Mouse (Mus musculus) testis, postnatal 10 days (tissue): ENCODE data around the gene Elmod2.
A peak's percentile ranks its signal among the peaks of the same experiment; 100 is the strongest.
"Not testable (repeated sequence)": the region's sequence is repeated elsewhere in the genome, so short reads cannot be mapped to it uniquely, and the experiment has no call there.

Experiments used
- DNase-seq: peaks from one replicate; pipeline ENCODE4 v3.0.0; 2021; ENCODE audit warnings: low spot score

The Elmod2 gene

DNA sequence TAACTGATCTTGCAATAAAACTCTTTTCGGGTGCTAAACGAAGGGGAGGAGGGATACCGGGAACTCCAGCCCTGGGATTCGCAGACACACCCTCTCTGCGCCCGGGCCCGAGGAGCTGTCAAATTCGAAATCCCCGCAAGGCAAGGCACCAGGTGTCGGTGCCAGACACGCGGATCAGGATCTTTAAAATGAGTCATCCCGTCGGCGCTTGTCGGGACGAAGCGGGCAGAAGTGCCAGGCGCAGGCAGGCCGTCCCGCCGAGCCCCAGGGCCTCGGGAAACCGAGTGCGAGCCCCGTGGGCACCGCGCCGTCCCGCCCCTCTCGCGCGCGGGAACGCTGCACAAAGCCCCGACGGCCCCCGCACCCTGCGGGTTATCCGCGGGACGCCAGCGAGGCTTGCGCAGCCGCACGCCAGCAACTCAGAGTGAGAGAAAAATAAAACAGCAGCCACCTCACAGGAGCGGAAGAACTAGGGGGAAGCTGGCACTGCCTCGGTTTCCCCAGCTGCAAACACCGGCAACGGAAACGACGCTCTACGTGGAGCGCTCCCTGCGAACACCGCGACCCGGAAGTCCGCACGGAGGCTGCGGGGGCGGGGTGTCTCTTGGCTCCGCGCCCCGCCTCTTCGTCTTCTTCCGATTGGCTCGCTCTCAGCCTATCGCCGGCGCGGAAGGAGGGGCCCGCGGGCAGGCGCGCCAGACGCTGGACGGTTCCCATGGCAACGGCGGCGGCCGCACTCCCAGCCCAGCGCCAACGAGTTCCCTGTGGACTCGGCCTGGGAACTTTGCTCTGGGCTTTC, at the start of gene Elmod2:
Gene Elmod2 (minus strand): TSS at position 588 of the 799 bp plus-strand sequence.
- peak; percentile 99 for DNase-seq

DNA sequence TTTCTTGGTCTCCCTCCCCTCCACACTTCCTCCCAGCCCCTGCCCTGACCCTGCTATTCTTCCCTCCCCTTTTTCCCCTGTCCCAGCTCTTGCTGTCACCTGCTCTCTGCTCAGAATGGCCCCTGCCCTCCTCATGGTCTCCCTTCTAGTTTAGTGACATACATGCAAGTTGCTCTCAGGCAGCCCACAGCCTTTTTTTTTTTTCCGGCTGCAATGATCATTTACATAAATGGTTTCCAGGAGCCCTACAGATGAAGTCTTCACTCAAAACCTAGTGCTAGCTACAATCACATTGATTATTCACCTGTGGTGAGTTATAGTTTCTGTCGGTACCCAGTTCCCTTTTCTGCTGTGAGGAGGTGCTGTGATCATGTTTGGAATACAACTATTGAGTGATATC, 48.7 kb upstream of the Elmod2 start:
- DNase-seq, result no peak

DNA sequence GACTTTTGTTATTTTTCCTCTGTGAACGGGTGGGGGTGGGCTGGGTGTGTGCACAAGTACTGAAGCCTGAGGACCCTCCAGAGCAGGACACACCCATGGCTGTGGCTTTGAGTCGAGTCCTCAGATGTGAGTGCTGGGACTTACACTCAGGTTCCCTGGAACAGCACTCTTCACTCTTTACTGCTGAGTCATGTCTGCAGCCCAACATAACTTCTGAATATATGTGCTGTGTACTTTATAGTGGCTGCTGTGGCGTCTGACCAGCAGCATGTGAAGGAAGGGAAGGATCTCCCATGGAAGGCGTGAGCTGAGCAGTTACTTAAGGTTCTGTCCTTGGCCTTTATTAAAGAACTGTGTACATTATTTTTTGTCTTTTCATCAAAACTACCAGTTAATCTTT, 47.9 kb upstream of the Elmod2 start:
- no peak for DNase-seq

DNA sequence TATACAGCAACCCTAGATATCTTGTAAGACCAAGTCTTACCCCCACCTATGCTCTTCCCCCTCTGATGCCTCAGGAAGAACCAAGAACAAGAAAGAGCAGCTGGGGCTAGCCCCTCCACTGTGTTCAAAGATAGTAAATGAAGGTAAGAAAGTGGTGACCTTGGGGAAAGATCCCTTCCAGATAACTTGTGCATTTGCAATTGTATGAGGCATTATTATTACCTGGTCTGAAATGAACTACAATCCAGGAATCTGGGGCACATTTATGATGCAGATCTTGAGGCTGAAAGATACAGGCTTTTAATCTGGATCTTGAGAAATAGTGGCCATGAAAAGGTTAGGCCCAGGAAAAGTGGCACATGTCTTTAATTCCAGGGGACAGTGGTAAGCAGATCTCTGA, 44.9 kb upstream of the Elmod2 start:
- DNase-seq, result no peak

DNA sequence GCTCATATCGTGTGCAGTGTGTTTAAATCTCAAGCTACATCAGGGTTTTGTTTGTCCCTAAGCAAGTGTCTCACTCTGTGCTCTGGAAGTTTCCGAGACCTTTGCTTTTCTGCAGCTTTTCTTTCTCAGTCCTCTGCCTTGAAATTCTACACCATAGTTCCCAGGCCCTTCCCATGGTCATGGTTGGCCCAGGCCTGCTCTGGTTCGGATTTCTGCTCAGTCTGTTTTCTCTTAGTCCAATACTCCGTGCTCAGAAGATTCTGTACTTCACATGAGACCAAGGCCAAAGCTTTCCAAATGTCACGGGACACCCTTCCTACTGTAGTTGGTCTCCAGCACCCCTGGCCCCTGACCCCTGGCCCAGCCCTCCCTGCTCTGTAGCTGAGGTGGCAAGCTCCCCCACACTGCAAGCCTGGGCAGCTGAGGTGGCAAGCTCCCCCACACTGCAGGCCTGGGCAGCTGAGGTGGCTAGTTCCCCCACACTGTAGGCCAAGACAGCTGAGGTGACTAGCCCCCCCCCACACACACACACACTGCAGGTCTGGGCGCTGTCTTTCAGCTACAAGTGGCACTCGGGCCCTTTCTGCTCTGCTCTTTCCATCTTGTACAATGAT, 31.0 kb upstream of the Elmod2 start:
- peak; percentile 48 for DNase-seq

DNA sequence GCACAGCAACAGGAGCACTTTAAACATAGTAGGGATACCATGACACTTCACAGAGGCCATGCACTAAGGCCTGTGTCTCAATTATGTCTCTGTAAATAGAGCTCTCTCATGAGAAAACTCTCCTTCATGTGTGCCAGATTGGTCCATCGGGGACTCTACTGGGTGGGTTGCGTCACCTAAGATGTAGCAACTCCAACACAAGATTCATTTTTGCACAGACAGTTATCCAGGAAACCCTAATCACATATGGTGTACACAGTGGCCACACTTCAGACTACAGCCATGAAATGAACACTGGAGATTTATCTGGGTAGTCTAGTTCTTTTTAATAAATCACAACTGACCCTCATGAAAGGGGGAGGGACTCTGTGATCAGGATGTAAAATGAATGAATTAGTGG, 19.0 kb upstream of the Elmod2 start:
- no peak for DNase-seq

DNA sequence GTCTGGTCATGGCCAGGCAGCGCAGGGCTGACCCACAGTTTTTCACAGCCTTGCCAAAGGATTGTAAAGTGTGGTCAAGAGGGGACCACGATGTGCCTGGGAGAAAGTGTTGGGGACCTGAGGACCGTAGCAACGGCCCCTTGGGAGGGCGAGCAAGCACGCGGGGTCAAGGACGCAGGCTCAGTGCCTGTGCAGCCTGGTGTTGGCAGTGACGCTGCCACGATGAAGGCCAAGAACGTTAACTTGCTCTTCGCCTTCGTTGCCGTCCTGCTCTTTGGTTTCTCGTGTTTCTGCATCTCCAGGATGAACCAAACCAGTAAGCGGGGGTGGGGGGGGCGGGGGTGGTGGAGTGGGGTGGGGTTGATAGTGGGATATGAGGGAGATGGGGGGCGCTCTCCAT, 16.0 kb upstream of the Elmod2 start, which contains the start of gene Mgat4d:
Gene Mgat4d (plus strand): TSS at position 209 of the 400 bp plus-strand sequence.
- DNase-seq, result no peak

DNA sequence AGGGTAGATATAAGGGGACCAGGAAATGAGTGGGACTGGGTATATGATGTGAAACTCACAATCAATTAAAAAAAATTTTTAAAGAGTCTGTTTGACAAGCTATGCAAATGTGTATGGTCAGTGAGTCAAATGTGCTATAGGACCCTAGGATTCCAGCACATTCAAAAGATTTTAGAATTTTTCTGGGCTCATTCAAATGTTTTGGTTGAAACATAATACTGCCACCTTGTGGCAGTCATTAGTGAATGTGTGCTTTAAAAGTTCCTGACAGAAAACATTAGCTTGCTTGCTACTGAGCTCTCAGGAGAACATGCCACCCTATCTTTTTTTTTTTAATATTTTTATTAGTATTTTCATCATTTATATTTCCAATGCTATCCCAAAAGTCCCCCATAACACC, 10.4 kb upstream of the Elmod2 start:
- no peak for DNase-seq

DNA sequence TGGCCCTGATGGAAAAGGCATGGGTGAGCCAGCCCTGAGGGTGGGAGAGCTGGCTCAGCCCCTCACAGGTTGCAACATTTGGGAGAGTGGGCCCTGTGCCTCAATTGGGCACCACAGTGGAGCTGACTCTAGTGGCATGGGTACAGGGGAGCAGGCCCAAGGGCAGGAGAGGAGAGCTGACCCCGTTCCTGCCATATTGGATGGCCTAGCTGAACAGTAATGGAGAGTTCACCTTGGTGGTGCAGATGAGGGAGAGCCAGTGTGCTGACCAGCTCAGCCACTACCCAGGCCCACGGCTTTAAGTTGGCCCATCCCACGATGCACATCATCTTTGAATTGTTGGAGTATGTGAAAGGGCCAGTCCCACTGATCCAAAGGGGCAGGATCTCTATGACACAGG, 9.8 kb upstream of the Elmod2 start:
- no peak for DNase-seq

DNA sequence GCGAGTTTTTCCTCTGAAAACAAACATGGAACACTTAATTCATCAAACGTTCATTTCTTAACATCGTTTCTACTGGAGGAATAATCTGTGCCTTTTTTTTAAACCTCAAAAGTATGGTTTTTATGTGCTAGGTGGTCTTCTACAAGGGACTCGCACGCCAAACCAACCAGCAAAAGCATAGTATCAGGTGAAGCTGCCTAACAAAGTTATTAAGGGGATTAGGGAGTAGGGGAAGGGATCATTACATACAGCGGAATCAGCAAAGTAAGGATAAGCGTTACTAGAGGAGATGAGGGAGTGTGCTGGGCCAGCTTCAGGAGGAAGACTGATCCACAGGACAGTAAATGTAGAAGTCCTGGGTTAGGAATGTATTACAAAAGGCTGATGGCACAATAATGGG, 578 bp upstream of the Elmod2 start:
- DNase-seq, result no peak

DNA sequence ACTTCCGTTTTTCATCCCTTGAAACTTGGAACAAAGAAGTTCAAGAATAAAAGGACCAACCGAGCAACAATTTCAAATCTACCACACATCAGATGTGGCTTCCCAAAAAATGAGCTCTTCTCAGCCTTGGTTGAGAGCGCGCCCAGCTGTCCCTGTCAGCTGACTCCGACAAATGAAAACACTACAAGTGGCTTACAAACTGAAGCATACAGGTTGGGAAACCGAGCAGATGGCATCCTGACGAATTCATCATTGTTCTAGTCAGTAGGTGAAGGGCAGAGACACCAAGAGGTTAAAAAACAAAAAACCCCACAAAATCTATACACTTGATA, 753 bp downstream of the Elmod2 start:
- no peak for DNase-seq

DNA sequence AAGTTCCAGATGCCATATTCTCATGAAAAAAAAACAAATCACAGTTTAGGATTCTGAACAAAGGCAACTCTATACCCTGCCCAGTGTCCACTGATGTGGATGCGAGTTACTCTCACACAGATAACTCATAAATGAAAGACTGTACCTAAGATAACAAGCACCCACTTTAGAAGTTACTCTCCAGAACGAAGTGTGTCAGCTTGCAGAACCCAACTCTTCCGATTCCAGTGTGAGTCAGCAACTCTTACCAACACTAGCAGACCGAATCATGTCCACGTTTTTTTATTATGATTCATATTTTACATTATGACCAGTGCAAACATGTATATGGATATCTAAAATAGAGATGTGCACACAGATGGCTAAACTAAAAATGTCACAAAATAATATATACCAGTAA, 4.4 kb downstream of the Elmod2 start:
- no peak for DNase-seq

DNA sequence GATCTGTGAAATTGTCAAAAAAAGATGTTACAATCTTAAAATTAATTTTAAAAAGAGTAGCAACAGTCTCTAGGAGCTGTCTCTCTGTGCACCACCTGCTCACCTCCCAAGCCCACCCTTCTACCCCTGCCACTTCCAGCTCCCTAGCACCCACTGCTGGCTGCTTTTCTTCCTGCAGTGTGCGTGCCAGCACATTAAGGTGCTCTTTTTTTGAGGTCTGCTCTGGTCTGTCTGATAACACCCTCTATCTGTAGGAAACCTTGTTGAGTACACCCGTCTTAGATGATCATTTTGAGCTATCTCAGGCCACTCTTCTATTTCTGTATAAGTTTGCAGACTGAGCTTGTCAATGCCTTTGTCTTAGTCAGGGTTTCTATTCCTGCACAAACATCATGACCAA, 9.2 kb downstream of the Elmod2 start:
- DNase-seq, result peak; percentile 50

DNA sequence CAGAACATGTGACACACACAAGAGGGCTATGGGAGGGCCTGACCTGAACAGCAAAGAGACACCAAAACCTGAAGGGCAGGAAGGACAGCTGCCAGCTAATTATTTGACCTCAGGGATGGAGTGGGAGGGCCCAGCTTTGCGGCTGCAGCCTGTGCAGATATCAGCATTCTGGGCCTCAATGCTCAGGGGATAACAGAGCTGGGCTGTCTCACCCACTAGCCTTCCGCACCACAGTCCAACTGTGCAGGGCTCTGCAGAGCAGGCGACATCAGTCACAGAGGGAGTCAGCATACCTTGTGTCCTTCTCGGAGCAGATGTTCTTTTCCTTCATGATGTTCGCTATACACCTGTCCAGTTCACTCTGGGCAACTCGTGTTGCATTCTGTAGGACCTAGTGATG, 9.9 kb downstream of the Elmod2 start:
- no peak for DNase-seq

DNA sequence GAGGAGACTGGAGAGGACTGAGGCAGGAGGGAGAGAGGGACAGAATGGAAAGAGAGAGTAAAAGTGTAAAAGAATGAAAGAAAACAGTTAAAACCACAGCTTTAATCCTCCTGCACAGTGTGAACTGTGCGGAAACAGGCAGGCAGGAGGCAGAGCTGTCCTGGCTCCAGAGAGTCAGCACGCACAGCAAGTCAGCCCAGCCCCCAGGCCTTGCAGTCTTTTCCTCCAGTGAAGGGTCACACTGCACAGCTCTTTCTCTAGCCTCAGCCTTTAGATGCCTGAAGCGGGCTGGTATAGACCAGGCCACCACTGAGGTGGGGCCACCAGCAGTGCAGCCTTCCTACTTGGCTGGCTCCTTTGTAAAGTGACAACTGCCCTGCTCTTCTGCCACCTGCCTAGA, 11.7 kb downstream of the Elmod2 start:
- no peak for DNase-seq

DNA sequence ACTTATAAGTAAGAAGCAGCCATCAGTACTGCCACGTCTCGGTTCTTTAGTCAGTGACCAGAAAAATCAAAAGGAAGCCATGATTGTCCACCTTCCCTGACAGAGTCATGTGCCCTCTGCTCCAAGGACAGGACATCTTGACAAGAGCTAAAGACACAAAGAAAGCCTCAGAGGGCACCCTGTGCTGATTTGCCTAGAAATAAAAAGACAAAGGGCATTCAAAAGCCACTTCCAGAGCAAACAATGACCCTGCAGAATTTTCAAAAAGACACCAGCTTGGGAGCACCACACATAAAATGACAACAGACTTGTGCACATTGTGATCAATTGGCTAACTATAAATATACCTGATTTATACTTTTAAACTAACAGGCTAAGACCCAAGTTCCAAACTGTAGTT, 16.6 kb downstream of the Elmod2 start:
- no peak for DNase-seq

DNA sequence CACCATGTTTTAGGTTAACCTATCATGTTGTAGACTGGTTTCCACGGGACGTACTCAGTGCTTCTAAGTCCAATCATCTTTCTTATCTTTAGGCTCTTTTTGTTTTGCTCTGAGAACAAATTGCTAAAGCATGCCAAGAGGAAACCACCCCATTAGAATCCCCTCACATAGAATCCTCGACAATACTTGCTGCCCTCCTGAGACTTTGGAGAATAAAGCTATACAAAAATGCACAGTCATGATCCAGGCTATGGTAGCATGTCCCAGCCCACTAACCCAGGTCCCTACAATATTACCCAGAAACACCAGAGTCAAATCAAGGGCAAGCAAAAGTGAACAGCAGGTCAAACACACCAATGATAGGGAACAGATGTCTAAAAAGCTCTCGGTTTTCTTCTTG, 17.2 kb downstream of the Elmod2 start:
- DNase-seq, result not testable (repeated sequence)

DNA sequence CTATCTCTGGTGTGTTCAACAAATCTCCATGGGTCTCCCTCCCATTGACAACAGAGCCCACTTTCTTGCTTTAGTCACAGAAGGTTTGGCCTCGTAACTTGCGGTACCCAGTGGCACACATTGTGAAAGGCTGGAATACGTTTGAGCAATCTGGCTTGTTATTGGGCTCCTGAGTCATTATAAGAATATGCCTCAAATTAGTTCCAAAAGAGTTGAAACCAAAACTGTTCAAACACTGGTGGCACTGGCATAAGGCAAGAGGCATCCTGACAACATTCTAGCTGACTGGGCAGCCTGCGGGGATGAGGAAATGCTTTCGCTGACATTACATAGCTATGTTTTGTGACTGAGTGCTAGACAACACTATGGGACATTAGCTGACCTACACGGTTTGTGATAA, 22.4 kb downstream of the Elmod2 start:
- no peak for DNase-seq

DNA sequence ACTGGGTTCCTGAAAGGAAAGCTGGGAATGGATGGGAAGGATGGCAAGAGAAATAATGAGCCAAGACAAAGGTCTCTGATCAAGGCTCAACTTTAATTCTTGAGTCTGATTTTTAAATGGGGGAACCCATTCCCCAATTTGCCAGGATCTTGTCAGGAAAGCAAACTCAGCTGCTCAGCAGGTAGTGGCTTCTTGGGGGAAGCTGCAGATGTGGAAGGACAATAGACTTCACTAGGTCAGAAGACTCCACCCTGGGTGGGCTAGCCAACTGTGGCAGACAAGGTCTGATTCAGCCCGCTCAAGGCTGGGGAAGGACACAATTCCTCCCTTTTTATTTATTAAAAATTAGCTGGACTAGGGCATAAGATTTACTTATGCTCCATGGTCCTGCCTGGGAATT, 27.3 kb downstream of the Elmod2 start:
- no peak for DNase-seq

DNA sequence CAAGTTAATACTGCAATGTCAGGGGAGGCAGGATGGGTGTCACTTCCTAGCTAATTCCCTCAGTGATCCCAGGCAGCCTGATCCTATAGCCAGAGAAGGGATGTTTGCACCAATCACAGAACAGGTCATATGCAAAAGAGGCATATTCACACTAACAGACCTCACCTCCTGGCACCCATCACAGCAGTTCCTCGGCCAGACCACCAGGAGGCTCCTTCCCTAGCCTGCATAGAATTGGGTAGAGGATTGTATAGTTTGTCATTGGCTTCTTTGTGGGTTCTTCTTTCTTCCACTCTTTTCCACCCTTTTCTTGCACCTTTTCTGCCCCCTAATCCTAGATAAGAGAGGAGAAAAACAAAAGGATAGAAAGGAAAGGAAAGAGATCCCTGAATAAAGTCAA, 32.2 kb downstream of the Elmod2 start:
- DNase-seq, result no peak

DNA sequence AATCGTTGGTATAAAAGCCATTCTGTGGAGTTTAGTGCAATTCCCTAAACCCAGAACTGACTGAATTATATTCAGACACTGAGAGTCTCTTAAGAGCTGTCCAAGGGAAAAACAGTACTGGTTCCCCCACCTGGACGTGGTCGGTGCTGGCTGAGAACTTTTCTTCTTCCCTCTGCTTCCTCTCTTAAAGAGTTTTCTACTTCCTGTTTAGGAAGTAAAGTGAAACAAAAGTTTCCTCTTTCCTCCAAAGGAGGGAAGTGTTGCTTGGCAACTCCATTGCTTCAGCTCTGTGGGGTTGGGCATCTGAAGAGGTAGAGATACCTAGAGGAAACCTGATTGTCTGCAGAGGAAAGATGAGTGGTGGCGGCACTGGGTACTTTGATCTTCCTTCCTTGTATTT, 34.9 kb downstream of the Elmod2 start:
- DNase-seq, result no peak

DNA sequence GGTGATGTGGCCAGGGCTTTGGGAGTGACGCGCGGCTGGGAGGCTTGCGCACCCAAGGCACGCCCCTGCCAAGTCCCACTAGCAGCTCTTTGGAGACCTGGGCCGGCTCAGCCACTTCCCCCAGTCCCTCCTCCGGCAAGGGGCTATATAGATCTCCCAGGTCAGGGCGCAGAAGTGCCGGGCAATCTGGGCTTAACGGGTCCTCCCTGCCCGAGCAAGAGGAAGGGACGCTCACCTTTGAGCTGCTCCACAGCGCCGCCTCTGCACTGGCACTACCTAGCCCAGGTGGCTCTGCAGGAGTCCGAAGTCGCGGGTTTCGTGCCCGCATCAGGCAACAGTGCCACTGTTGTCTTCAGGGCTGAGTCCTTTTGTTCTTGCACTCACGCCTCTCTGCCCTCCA, 42.1 kb downstream of the Elmod2 start, which contains the start of gene Ucp1:
Gene Ucp1 (plus strand): TSS at position 177 of the 400 bp plus-strand sequence.
- peak; percentile 42 for DNase-seq

DNA sequence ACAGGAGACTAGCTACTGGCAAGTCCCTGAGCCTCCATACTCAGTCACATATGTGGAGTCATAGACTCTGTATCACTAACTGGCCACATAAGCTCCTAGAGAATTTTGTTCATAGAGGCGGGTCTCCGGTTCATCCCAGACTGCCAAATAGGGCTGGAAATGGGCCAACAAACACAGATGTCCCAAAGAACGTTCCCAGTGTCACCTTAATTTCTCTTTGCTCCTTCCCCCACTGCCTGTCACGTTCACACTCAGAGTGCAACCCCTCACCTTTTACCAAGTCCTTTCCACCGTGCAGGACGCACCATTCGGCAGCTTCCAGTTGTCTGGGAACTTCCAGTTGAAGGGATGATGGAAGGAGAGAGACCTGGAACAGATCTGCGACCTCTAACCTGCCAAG, 46.9 kb downstream of the Elmod2 start:
- DNase-seq, result no peak

DNA sequence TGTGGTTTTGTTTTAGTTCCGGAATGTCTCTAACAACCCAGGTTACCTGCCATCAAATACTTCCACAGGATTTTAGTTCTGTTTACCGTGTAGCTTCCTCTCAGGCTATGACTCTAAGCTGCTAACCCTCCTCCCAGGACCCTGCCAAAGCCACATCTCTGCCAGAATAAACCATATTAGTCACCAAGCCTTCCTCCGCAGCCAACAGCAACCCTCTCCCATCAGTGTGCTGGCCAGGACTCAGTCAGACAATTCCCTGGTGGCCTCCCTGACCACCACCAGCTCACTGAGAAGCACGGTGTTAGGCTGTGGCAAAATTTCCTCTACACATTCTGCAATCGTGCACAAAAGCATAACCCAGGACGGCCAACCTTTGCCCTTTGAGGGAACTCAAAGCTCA, 53.9 kb downstream of the Elmod2 start:
- no peak for DNase-seq
